Mouse (Mus musculus) testis, postnatal 14 days (tissue): Measurements from ENCODE around the gene Paics.
"Not testable (repeated sequence)": the region's sequence is repeated elsewhere in the genome, so short reads cannot be mapped to it uniquely, and the experiment has no call there.

ENCODE experiments used
- DNase-seq: peaks from one replicate; pipeline ENCODE4 v3.0.0; 2021; ENCODE audit warnings: low spot score

The Paics gene

GRCm38 (mm10) chr5:76952112-76953040, 1.3 kb downstream of the Paics start:
- DNase-seq, result no peak

- no peak for DNase-seq
Observed at GRCm38 (mm10) chr5:76953794-76954193, 2.7 kb downstream of the Paics start.

GRCm38 (mm10) chr5:76954271-76954900, 3.3 kb downstream of the Paics start:
- no peak for DNase-seq

- DNase-seq, result no peak
Observed at GRCm38 (mm10) chr5:76955474-76955873, 4.4 kb downstream of the Paics start.

- no peak for DNase-seq
Observed at GRCm38 (mm10) chr5:76957954-76958353, 6.8 kb downstream of the Paics start.

GRCm38 (mm10) chr5:76959587-76959986, 8.5 kb downstream of the Paics start:
- DNase-seq, result no peak

- no peak for DNase-seq
Observed at GRCm38 (mm10) chr5:76962545-76962944, 11.4 kb downstream of the Paics start.

GRCm38 (mm10) chr5:76964651-76965050, 13.5 kb downstream of the Paics start:
- no peak for DNase-seq

- no peak for DNase-seq
Observed at GRCm38 (mm10) chr5:76969250-76969649, 18.1 kb downstream of the Paics start.

GRCm38 (mm10) chr5:76971115-76971514, 20.0 kb downstream of the Paics start:
- DNase-seq, result not testable (repeated sequence)

GRCm38 (mm10) chr5:76973488-76973887, 22.4 kb downstream of the Paics start:
- DNase-seq, result no peak

GRCm38 (mm10) chr5:76974207-76974553, 23.1 kb downstream of the Paics start:
- no peak for DNase-seq

GRCm38 (mm10) chr5:76974554-76975285, 23.6 kb downstream of the Paics start, which contains the start of gene Srp72:
Gene Srp72, plus strand, starts transcription at chr5:76974683.
- DNase-seq, result peak; percentile 87

- no peak for DNase-seq
Observed at GRCm38 (mm10) chr5:76975736-76976135, 24.6 kb downstream of the Paics start.

- DNase-seq, result no peak
Observed at GRCm38 (mm10) chr5:76984015-76984414, 32.9 kb downstream of the Paics start.

GRCm38 (mm10) chr5:76990789-76991188, 39.7 kb downstream of the Paics start:
- DNase-seq, result no peak

GRCm38 (mm10) chr5:76993174-76993814, 42.2 kb downstream of the Paics start:
- no peak for DNase-seq

- no peak for DNase-seq
Observed at GRCm38 (mm10) chr5:76998416-76998815, 47.3 kb downstream of the Paics start.

- DNase-seq, result no peak
Observed at GRCm38 (mm10) chr5:77001192-77001591, 50.1 kb downstream of the Paics start.

GRCm38 (mm10) chr5:77004051-77004821, 53.1 kb downstream of the Paics start, which contains the start of gene Arl9:
Gene Arl9, plus strand, starts transcription at chr5:77004055.
- DNase-seq, result no peak

- DNase-seq, result no peak
Observed at GRCm38 (mm10) chr5:77010352-77010751, 59.2 kb downstream of the Paics start.
